Mouse (Mus musculus): Measurements from ENCODE around the gene 6030452D12Rik.

6030452D12Rik gene

GRCm38 (mm10) chr8:106504241-106504640 lies 3.9 kb downstream of the 6030452D12Rik start:
- no peak for TF ChIP-seq CTCF (conservative IDR thresholded peaks at IDR 0.05; ENCODE audit: low read length)
- TF ChIP-seq NANOG (IDR thresholded peaks at IDR 0.05; ENCODE audit: borderline replicate concordance, low read length), result no peak
- no peak for TF ChIP-seq POU5F1 (IDR thresholded peaks at IDR 0.05; ENCODE audit: borderline replicate concordance, low read length)
- Histone ChIP-seq H3K27me3 (ENCODE audit: insufficient read depth, low read length) (peaks cover 33% of the 10 kb centered on the region), H3K4me3 (replicated peaks; ENCODE audit: low read length) (no peak overlapping the region; the same call in 1 of the 2 replicates), H3K36me3 (ENCODE audit: insufficient read depth, low read length) (no peaks in the 10 kb centered on the region; the same call in 1 of the 2 replicates), H3K9me3 (ENCODE audit: low read length) (peaks cover 84% of the 10 kb centered on the region), H3K4me1 (replicated peaks; ENCODE audit: low read depth, low read length) (peaks cover 21% of the 10 kb centered on the region)

- peaks cover 72% of the 10 kb centered on the region for H3K9me3 ChIP-seq (ENCODE audit: low read length)
- no peak overlapping the region for H3K4me3 ChIP-seq (replicated peaks; ENCODE audit: low read length)
- no peaks in the 10 kb centered on the region; the same call in 1 of the 2 replicates for H3K36me3 ChIP-seq (ENCODE audit: insufficient read depth, low read length)
- peaks cover 33% of the 10 kb centered on the region for H3K4me1 ChIP-seq (replicated peaks; ENCODE audit: low read depth, low read length)
- no peak for TF ChIP-seq POU5F1 (IDR thresholded peaks at IDR 0.05; ENCODE audit: borderline replicate concordance, low read length)
- no peak for TF ChIP-seq CTCF (conservative IDR thresholded peaks at IDR 0.05; ENCODE audit: low read length)
- TF ChIP-seq NANOG (IDR thresholded peaks at IDR 0.05; ENCODE audit: borderline replicate concordance, low read length), result no peak
- peaks cover 35% of the 10 kb centered on the region for H3K27me3 ChIP-seq (ENCODE audit: insufficient read depth, low read length)
These were observed 5.1 kb downstream of the 6030452D12Rik start for GRCm38 (mm10) chr8:106505328-106505965.

- TF ChIP-seq POU5F1 (IDR thresholded peaks at IDR 0.05; ENCODE audit: borderline replicate concordance, low read length) (no peak), NANOG (IDR thresholded peaks at IDR 0.05; ENCODE audit: borderline replicate concordance, low read length) (no peak)
- Histone ChIP-seq H3K4me1 (replicated peaks; ENCODE audit: low read depth, low read length) (peaks cover 39% of the 10 kb centered on the region), H3K27me3 (ENCODE audit: insufficient read depth, low read length) (peaks cover 40% of the 10 kb centered on the region), H3K9me3 (ENCODE audit: low read length) (peaks cover 66% of the 10 kb centered on the region), H3K36me3 (ENCODE audit: insufficient read depth, low read length) (no peaks in the 10 kb centered on the region), H3K4me3 (replicated peaks; ENCODE audit: low read length) (no peak overlapping the region)
These were observed 5.8 kb downstream of the 6030452D12Rik start for GRCm38 (mm10) chr8:106506106-106506505.

GRCm38 (mm10) chr8:106507761-106508331 lies 7.5 kb downstream of the 6030452D12Rik start:
- peaks cover 55% of the 10 kb centered on the region for H3K27me3 ChIP-seq (ENCODE audit: insufficient read depth, low read length)
- TF ChIP-seq NANOG (IDR thresholded peaks at IDR 0.05; ENCODE audit: borderline replicate concordance, low read length) (peak; percentile 67), POU5F1 (IDR thresholded peaks at IDR 0.05; ENCODE audit: borderline replicate concordance, low read length) (no peak)
- peaks cover 56% of the 10 kb centered on the region for H3K4me1 ChIP-seq (replicated peaks; ENCODE audit: low read depth, low read length)
- peak overlapping the region; percentile 65 for H3K4me3 ChIP-seq (replicated peaks; ENCODE audit: low read length)
- H3K36me3 ChIP-seq (ENCODE audit: insufficient read depth, low read length), result no peaks in the 10 kb centered on the region
- H3K9me3 ChIP-seq (ENCODE audit: low read length), result peaks cover 48% of the 10 kb centered on the region

GRCm38 (mm10) chr8:106508456-106508855 lies 8.1 kb downstream of the 6030452D12Rik start:
- no peak for TF ChIP-seq NANOG (IDR thresholded peaks at IDR 0.05; ENCODE audit: borderline replicate concordance, low read length)
- no peak for TF ChIP-seq POU5F1 (IDR thresholded peaks at IDR 0.05; ENCODE audit: borderline replicate concordance, low read length)
- no peak for TF ChIP-seq CTCF (conservative IDR thresholded peaks at IDR 0.05; ENCODE audit: low read length)

GRCm38 (mm10) chr8:106509079-106509780 lies 8.9 kb downstream of the 6030452D12Rik start:
- H3K4me3 ChIP-seq (replicated peaks; ENCODE audit: low read length), result no peak overlapping the region
- H3K27me3 ChIP-seq (ENCODE audit: insufficient read depth, low read length), result peaks cover 60% of the 10 kb centered on the region
- peaks cover 36% of the 10 kb centered on the region for H3K9me3 ChIP-seq (ENCODE audit: low read length)
- peaks cover 68% of the 10 kb centered on the region for H3K4me1 ChIP-seq (replicated peaks; ENCODE audit: low read depth, low read length)
- TF ChIP-seq CTCF (conservative IDR thresholded peaks at IDR 0.05; ENCODE audit: low read length), result no peak
- no peak for TF ChIP-seq POU5F1 (IDR thresholded peaks at IDR 0.05; ENCODE audit: borderline replicate concordance, low read length)
- no peak; the same call in 1 of the 2 replicates for TF ChIP-seq NANOG (IDR thresholded peaks at IDR 0.05; ENCODE audit: borderline replicate concordance, low read length)
- peaks cover 14% of the 10 kb centered on the region for H3K36me3 ChIP-seq (ENCODE audit: insufficient read depth, low read length)

More at GRCm38 (mm10) chr8:106508456-106508855, 8.1 kb downstream of the 6030452D12Rik start:
- Histone ChIP-seq H3K27me3 (ENCODE audit: insufficient read depth, low read length) (peaks cover 60% of the 10 kb centered on the region), H3K4me3 (replicated peaks; ENCODE audit: low read length) (peak overlapping the region; percentile 65), H3K36me3 (ENCODE audit: insufficient read depth, low read length) (peaks cover 6% of the 10 kb centered on the region), H3K4me1 (replicated peaks; ENCODE audit: low read depth, low read length) (peaks cover 62% of the 10 kb centered on the region), H3K9me3 (ENCODE audit: low read length) (peaks cover 44% of the 10 kb centered on the region)

- Histone ChIP-seq H3K36me3 (ENCODE audit: insufficient read depth, low read length) (peaks cover 23% of the 10 kb centered on the region), H3K4me3 (replicated peaks; ENCODE audit: low read length) (peak within 1 kb of the TSS; percentile 82), H3K4me1 (replicated peaks; ENCODE audit: low read depth, low read length) (peaks cover 80% of the 10 kb centered on the region), H3K9me3 (ENCODE audit: low read length) (peaks cover 24% of the 10 kb centered on the region), H3K27me3 (ENCODE audit: insufficient read depth, low read length) (peaks cover 55% of the 10 kb centered on the region)
- TF ChIP-seq CTCF (conservative IDR thresholded peaks at IDR 0.05; ENCODE audit: low read length), result no peak
- no peak for TF ChIP-seq POU5F1 (IDR thresholded peaks at IDR 0.05; ENCODE audit: borderline replicate concordance, low read length)
- TF ChIP-seq NANOG (IDR thresholded peaks at IDR 0.05; ENCODE audit: borderline replicate concordance, low read length), result no peak
These were observed 10.1 kb downstream of the 6030452D12Rik start, which contains the start of gene Cdh3 for GRCm38 (mm10) chr8:106510365-106510975. Gene Cdh3 (plus strand): TSS chr8:106510891.

GRCm38 (mm10) chr8:106511065-106511501 lies 10.8 kb downstream of the 6030452D12Rik start:
- Histone ChIP-seq H3K4me1 (replicated peaks; ENCODE audit: low read depth, low read length) (peaks cover 84% of the 10 kb centered on the region), H3K27me3 (ENCODE audit: insufficient read depth, low read length) (peaks cover 51% of the 10 kb centered on the region), H3K4me3 (replicated peaks; ENCODE audit: low read length) (peak overlapping the region; percentile 82), H3K9me3 (ENCODE audit: low read length) (peaks cover 18% of the 10 kb centered on the region), H3K36me3 (ENCODE audit: insufficient read depth, low read length) (peaks cover 23% of the 10 kb centered on the region)
- TF ChIP-seq NANOG (IDR thresholded peaks at IDR 0.05; ENCODE audit: borderline replicate concordance, low read length), result no peak
- TF ChIP-seq POU5F1 (IDR thresholded peaks at IDR 0.05; ENCODE audit: borderline replicate concordance, low read length), result no peak
- no peak for TF ChIP-seq CTCF (conservative IDR thresholded peaks at IDR 0.05; ENCODE audit: low read length)
